9 mouse cellular contexts compared by ENCODE assay signal in genomic region chr5:137029273-137029585, GRCm38 (mm10). TPM values are rescaled to one million over a fixed set of nuclear protein-coding genes. Genes with fewer than 3 reads are reported as not detected.
A peak's percentile ranks its signal among the peaks of the same experiment; 100 is the strongest.
DNase-seq lines count a peak whose midpoint lies in the region; ATAC-seq and TF ChIP-seq lines count a peak whose summit lies in the region.
"Had no signal": no experiment of that assay in that cellular context is flagged by ENCODE, and none has a peak within 500 bp of the region (broad histone marks: within the 10 kb centered on the region; RNA-seq: fewer than 3 reads in every experiment).

No protein-coding gene starts in this region.

- no peak overlapping the region for H3K27ac ChIP-seq in heart, embryonic 15.5 days
- H3K27ac ChIP-seq in hindbrain, embryonic 12.5 days = no peak overlapping the region
- H3K27ac ChIP-seq in midbrain, embryonic 12.5 days (replicated peaks) = no peak overlapping the region
- H3K27ac ChIP-seq in gastrocnemius, adult 2 months = no peak overlapping the region

- no peak overlapping the region for H3K4me3 ChIP-seq in heart, embryonic 15.5 days
- H3K4me3 ChIP-seq in G1E (ENCODE audit: low read depth, low read length) = peak overlapping the region; percentile 59; the same call in 1 of the 2 replicates
- peak overlapping the region; percentile 35 for H3K4me3 ChIP-seq in hindbrain, embryonic 12.5 days
- peak overlapping the region; percentile 52 for H3K4me3 ChIP-seq in midbrain, embryonic 12.5 days
- no peak overlapping the region for H3K4me3 ChIP-seq in gastrocnemius, adult 2 months

- H3K36me3 ChIP-seq in heart, embryonic 15.5 days = no peaks in the 10 kb centered on the region
- H3K36me3 ChIP-seq in G1E (replicated peaks) = peaks cover 3% of the 10 kb centered on the region
- H3K36me3 ChIP-seq in hindbrain, embryonic 12.5 days = no peaks in the 10 kb centered on the region
- H3K36me3 ChIP-seq in midbrain, embryonic 12.5 days = no peaks in the 10 kb centered on the region

- no peak for ATAC-seq in heart, embryonic 15.5 days (replicated peaks; ENCODE audit: insufficient number of reproducible peaks, insufficient read depth, low FRiP score, low read depth)
- no peak for ATAC-seq in G1E (ENCODE audit: extremely low read depth, insufficient number of reproducible peaks, low FRiP score, poor library complexity, severe bottlenecking)
- no peak for ATAC-seq in hindbrain, embryonic 12.5 days (ENCODE audit: low FRiP score)
- peak; percentile 1; the same call in 1 of the 2 replicates for ATAC-seq in midbrain, embryonic 12.5 days (ENCODE audit: low FRiP score, low read depth)

- TF ChIP-seq CTCF in G1E (IDR thresholded peaks at IDR 0.05; ENCODE audit: low read depth, low read length) = no peak
- TF ChIP-seq CTCF in gastrocnemius, adult 2 months (IDR thresholded peaks at IDR 0.05) = no peak

- peak overlapping the region; percentile 66; the same call in 1 of the 2 replicates for H3K4me2 ChIP-seq in heart, embryonic 15.5 days
- peak overlapping the region; percentile 100 for H3K4me2 ChIP-seq in hindbrain, embryonic 12.5 days (replicated peaks)
- peak overlapping the region; percentile 97 for H3K4me2 ChIP-seq in midbrain, embryonic 12.5 days (replicated peaks)

- no peak for DNase-seq in heart, adult 9 months (ENCODE audit: low spot score in 2 of 2)
- no peak for DNase-seq in G1E (ENCODE audit: low spot score)
- DNase-seq in gastrocnemius, adult 2 months = no peak
- DNase-seq in urinary bladder, postnatal 4 days (ENCODE audit: low spot score in 2 of 2) = no peak
- no peak for DNase-seq in c-Kit-positive CD71-positive TER-119-positive erythroid progenitor cells, embryonic 14.5 days (ENCODE audit: low spot score)

- 2% methylated on average over 8 of the region's 8 CpGs for WGBS in heart, embryonic 15.5 days
- WGBS in hindbrain, embryonic 12.5 days = 2% methylated on average over 7 of the region's 8 CpGs
- 0% methylated on average over 8 of the region's 8 CpGs for WGBS in midbrain, embryonic 12.5 days

- no peaks in the 10 kb centered on the region for H3K9me3 ChIP-seq in heart, embryonic 15.5 days (replicated peaks)
- H3K9me3 ChIP-seq in G1E (replicated peaks) = peaks cover 8% of the 10 kb centered on the region
- no peaks in the 10 kb centered on the region for H3K9me3 ChIP-seq in hindbrain, embryonic 12.5 days (replicated peaks)
- no peaks in the 10 kb centered on the region for H3K9me3 ChIP-seq in midbrain, embryonic 12.5 days

- H3K27me3 ChIP-seq in heart, embryonic 15.5 days = peaks cover 84% of the 10 kb centered on the region
- H3K27me3 ChIP-seq in G1E (ENCODE audit: insufficient read depth, low read length) = peaks cover 75% of the 10 kb centered on the region
- peaks cover 82% of the 10 kb centered on the region for H3K27me3 ChIP-seq in hindbrain, embryonic 12.5 days
- peaks cover 95% of the 10 kb centered on the region for H3K27me3 ChIP-seq in midbrain, embryonic 12.5 days

- intact Hi-C loops in gastrocnemius, adult 2 months (cut with DNase I) = no loop called here

- no peak overlapping the region for H3K9ac ChIP-seq in heart, embryonic 15.5 days
- no peak overlapping the region; the same call in 1 of the 2 replicates for H3K9ac ChIP-seq in hindbrain, embryonic 12.5 days
- peak overlapping the region; percentile 37; the same call in 1 of the 2 replicates for H3K9ac ChIP-seq in midbrain, embryonic 12.5 days (replicated peaks)

- peaks cover 40% of the 10 kb centered on the region for H3K4me1 ChIP-seq in heart, embryonic 15.5 days (replicated peaks)
- peaks cover 68% of the 10 kb centered on the region for H3K4me1 ChIP-seq in G1E (ENCODE audit: insufficient read depth, low read depth, low read length)
- peaks cover 34% of the 10 kb centered on the region for H3K4me1 ChIP-seq in hindbrain, embryonic 12.5 days
- H3K4me1 ChIP-seq in midbrain, embryonic 12.5 days = peaks cover 47% of the 10 kb centered on the region

RNA-seq across cellular contexts. Expression of gene Vgf, which starts 3.0 kb away (rescaled TPM):
- polyA plus RNA-seq in heart, embryonic 15.5 days (2015; fragmentation: Nextera tagmentation; extraction: Ambion mirVana) = 0.10 TPM in 1 of 2 replicates, not detected in the other
- not detected in 2 replicates for total RNA-seq in G1E (2014; fragmentation: Nextera tagmentation)
- total RNA-seq in G1E (2017) = 0.06 and 0.11 TPM in 2 replicates
- 0.56 and 0.59 TPM in 2 replicates for polyA plus RNA-seq in G1E (2012)
- 1.4 and 2.1 TPM in 2 replicates for polyA plus RNA-seq in hindbrain, embryonic 12.5 days (2016; fragmentation: Nextera tagmentation; extraction: Ambion mirVana)
- polyA plus RNA-seq in midbrain, embryonic 12.5 days (2016; fragmentation: Nextera tagmentation; extraction: Ambion mirVana) = 0.85 and 0.91 TPM in 2 replicates
- total RNA-seq in gastrocnemius, adult 2 months (2021) = not detected
- total RNA-seq: megakaryocyte progenitor cell, adult 5-6 weeks had no signal

RNA-seq across cellular contexts. Expression of gene Ap1s1, which starts 16.7 kb away (rescaled TPM):
- polyA plus RNA-seq in heart, embryonic 15.5 days (2015; fragmentation: Nextera tagmentation; extraction: Ambion mirVana) = 120 and 132 TPM in 2 replicates
- total RNA-seq in G1E (2014; fragmentation: Nextera tagmentation) (36.8 and 37.5 TPM in 2 replicates), G1E (2017) (104 and 115 TPM in 2 replicates)
- polyA plus RNA-seq in G1E (2012) = 136 and 173 TPM in 2 replicates
- polyA plus RNA-seq in hindbrain, embryonic 12.5 days (2016; fragmentation: Nextera tagmentation; extraction: Ambion mirVana) = 183 and 186 TPM in 2 replicates
- 203 and 214 TPM in 2 replicates for polyA plus RNA-seq in midbrain, embryonic 12.5 days (2016; fragmentation: Nextera tagmentation; extraction: Ambion mirVana)
- total RNA-seq in gastrocnemius, adult 2 months (2021) = 10 to 100 TPM; 12.4 to 19.2 TPM

RNA-seq across cellular contexts. Expression of gene Znhit1, which starts 41.4 kb away (rescaled TPM):
- polyA plus RNA-seq in heart, embryonic 15.5 days (2015; fragmentation: Nextera tagmentation; extraction: Ambion mirVana) = 79.5 and 79.9 TPM in 2 replicates
- total RNA-seq in G1E (2014; fragmentation: Nextera tagmentation) (88.7 and 113 TPM in 2 replicates), G1E (2017) (35.5 and 43.4 TPM in 2 replicates)
- 247 and 287 TPM in 2 replicates for polyA plus RNA-seq in G1E (2012)
- polyA plus RNA-seq in hindbrain, embryonic 12.5 days (2016; fragmentation: Nextera tagmentation; extraction: Ambion mirVana) = 101 and 103 TPM in 2 replicates
- 92.8 and 102 TPM in 2 replicates for polyA plus RNA-seq in midbrain, embryonic 12.5 days (2016; fragmentation: Nextera tagmentation; extraction: Ambion mirVana)
- total RNA-seq in gastrocnemius, adult 2 months (2021) = 10 to 100 TPM; 61.2 to 79.6 TPM

RNA-seq across cellular contexts. Expression of gene Plod3, which starts 42.4 kb away (rescaled TPM):
- 34.9 and 50.1 TPM in 2 replicates for polyA plus RNA-seq in heart, embryonic 15.5 days (2015; fragmentation: Nextera tagmentation; extraction: Ambion mirVana)
- 21.4 and 39.8 TPM in 2 replicates for total RNA-seq in G1E (2014; fragmentation: Nextera tagmentation)
- 19.7 and 20.7 TPM in 2 replicates for total RNA-seq in G1E (2017)
- 33.1 and 33.9 TPM in 2 replicates for polyA plus RNA-seq in G1E (2012)
- 43.3 and 44.7 TPM in 2 replicates for polyA plus RNA-seq in hindbrain, embryonic 12.5 days (2016; fragmentation: Nextera tagmentation; extraction: Ambion mirVana)
- 39.0 and 40.7 TPM in 2 replicates for polyA plus RNA-seq in midbrain, embryonic 12.5 days (2016; fragmentation: Nextera tagmentation; extraction: Ambion mirVana)
- total RNA-seq in gastrocnemius, adult 2 months (2021) = 10 to 100 TPM; 15.2 to 20.6 TPM

RNA-seq across cellular contexts. Expression of gene Serpine1, which starts 42.8 kb away (rescaled TPM):
- polyA plus RNA-seq in heart, embryonic 15.5 days (2015; fragmentation: Nextera tagmentation; extraction: Ambion mirVana) = 1.3 and 1.4 TPM in 2 replicates
- total RNA-seq in G1E (2014; fragmentation: Nextera tagmentation) = 76.9 and 92.3 TPM in 2 replicates
- total RNA-seq in G1E (2017) = 18.6 and 20.4 TPM in 2 replicates
- 1.1 and 1.9 TPM in 2 replicates for polyA plus RNA-seq in G1E (2012)
- polyA plus RNA-seq in hindbrain, embryonic 12.5 days (2016; fragmentation: Nextera tagmentation; extraction: Ambion mirVana) = 0.10 TPM in 1 of 2 replicates, not detected in the other
- polyA plus RNA-seq in midbrain, embryonic 12.5 days (2016; fragmentation: Nextera tagmentation; extraction: Ambion mirVana) = 0.23 TPM in 1 of 2 replicates, not detected in the other
- 1 to 10 TPM; 2.5 to 2.8 TPM for total RNA-seq in gastrocnemius, adult 2 months (2021)

Comparison
In these comparisons a context has a peak if more than half of its experiments do, and no peak if none do; other contexts are left out.
1. H3K4me3 ChIP-seq: peak in G1E (single experiment), hindbrain, embryonic 12.5 days (single experiment) and midbrain, embryonic 12.5 days (single experiment); none in heart, embryonic 15.5 days (single experiment) and gastrocnemius, adult 2 months (single experiment).
2. Peak in every context shown above with its lines, with median percentiles within 50 percentile points of each other: H3K4me2 ChIP-seq.